Mouse (Mus musculus) heart, postnatal 0 days (tissue): ENCODE measurements around the gene Cnnm1.

Experiments used
- CTCF ChIP-seq: IDR thresholded peaks from 2 replicates; pipeline ENCODE4 v1.5.1; 2016; ENCODE audit warnings: antibody characterized with exemption, control low read depth, low read depth
- EP300 ChIP-seq: IDR thresholded peaks from 2 replicates; pipeline ENCODE4 v1.6.1; 2016; ENCODE audit warnings: antibody characterized with exemption, low read depth

DNA sequence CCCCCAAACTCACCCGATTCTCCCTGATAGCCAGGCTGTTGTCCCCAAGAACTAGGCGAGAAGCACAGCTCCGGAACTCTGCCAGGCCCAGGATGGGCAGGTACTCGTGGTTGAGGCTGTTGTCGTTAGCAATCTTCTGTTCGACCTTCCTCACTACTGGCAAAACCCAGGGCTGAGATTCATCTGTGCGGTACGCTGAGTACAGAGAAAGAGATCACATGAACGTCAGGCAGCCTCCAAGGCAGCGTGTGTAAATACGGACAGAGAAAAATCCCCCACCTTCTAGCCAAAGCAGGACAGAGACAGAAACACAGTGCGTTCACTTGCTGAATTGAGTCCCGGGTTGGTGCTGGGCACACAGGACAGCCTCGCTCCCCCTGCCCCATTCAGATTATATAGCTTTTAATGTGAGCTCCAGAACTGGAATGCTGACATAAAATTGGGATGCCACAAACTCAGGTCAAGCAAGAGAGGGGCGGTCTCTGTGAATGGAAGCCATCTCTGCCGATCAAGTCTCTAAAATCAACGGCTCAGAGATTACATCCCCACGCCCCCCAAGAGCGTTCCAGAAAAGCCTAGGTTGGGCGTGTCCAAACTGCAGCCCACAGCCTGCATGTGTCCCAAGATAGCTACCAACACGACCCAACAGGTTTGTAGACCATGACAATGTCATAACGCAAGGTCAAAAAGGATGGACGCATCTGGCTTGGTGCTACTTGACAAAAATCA, 75.6 kb downstream of the Cnnm1 start:
- TF ChIP-seq CTCF = no peak
- no peak for TF ChIP-seq EP300
